Mouse (Mus musculus) 3T3-L1 (cell line): Measurements from ENCODE around the gene Tmeff1.

Source experiments
- DNase-seq: peaks from one replicate; pipeline ENCODE4 v3.0.0-alpha.2; 2015; ENCODE audit warnings: low read depth, low spot score

Gene Tmeff1

GRCm38 (mm10) chr4:48620121-48620520, 35.1 kb downstream of the Tmeff1 start:
- no peak for DNase-seq

DNA sequence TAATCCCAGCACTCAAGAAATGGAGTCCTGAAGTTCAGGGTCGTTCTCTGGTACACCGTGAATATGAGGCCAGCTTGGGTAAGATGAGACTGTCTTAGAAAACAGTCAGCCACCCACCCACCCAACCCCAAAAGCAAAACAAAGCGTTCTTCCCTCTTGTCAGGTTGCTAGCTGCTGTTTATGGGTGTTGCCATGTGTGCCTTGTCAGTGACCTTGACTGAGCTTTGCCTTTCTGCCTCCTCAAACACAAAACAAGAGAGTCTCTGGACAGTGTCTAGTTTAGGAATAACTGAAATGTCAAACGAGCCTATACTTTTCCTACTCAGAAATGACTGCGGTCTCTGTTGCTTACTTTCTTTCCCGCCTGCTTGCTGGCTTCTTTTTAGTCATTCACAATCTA, 37.3 kb downstream of the Tmeff1 start:
- DNase-seq: no peak

DNA sequence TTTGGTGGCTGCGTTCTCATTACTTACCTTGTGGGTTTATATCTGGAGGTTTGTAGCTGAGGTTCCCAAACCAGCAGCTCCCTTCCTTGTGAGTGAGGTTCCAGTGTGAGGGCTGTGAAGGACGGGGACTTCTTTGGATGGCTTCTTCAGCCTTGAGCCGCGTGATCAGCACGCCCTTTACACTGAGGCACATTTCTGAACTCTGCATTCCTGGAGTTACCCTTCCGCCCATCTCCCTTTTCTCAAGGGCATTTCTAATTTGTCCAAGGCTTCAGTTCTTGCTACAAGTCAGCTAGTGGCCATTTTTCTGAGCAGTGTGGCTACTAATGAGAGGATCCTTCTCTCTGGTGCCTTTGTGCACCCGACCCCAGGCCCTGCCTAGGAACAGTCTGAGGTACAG, 38.0 kb downstream of the Tmeff1 start:
- DNase-seq: no peak

DNA sequence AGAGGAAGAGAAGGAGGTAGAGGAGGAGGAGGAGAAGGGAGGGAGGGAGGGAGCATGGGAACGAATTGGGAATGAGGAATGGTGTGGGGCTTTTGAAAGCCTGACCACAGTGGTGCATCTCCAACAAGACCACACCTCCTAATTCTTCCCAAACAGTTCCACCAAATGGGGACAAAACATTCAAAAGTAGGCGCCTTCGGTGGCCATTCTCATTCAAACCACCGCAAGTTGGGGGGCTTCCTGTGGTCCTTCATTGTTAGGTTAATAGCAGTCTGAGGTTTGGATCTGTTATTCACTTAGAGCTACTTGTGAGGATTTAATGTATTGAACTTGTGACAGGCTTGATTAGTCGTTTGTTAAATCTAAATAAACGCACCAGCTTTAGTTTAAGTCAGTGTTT, 40.0 kb downstream of the Tmeff1 start:
- no peak for DNase-seq

DNA sequence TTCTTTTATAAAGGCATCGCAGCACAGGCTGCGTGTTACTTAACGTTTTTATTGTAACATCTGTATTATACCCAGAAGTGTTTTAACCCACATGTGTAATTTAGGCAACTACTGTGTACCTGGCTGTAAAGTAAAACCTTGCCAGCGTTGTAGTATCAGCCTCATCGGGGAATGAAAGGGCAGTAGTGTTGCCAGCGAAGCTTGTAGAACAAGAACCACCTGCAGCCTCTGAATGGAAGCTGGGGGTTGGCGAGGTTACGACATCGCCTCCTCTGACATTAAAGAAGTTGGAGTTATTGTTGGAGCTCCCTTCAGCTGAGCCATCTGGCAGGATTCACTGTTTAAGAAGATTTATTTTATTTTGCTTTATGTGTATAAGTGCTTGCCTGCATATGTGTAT, 40.9 kb downstream of the Tmeff1 start:
- no peak for DNase-seq

GRCm38 (mm10) chr4:48629445-48629844, 44.5 kb downstream of the Tmeff1 start:
- no peak for DNase-seq

- DNase-seq: no peak
These were observed 48.6 kb downstream of the Tmeff1 start for GRCm38 (mm10) chr4:48633529-48633928.

DNA sequence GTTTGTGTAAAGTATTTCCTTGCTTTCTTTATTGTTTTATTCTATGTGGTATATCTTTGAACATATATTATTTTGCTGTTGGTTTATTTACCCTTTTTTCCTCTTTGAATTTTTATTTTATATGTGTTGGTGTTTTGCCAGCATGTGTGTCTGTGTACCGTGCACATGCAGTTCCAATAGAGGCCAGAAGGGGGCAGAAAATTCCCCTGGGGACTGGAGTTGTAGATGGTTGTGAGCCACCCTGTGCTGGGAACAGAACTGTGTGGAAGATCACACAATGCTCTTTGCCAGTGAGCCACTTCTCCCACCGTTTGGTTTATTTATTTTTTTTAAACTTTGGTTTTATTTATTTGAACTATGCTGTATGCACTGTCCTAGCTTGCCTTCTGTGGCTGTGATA, 49.1 kb downstream of the Tmeff1 start:
- peak; percentile 58 for DNase-seq

DNA sequence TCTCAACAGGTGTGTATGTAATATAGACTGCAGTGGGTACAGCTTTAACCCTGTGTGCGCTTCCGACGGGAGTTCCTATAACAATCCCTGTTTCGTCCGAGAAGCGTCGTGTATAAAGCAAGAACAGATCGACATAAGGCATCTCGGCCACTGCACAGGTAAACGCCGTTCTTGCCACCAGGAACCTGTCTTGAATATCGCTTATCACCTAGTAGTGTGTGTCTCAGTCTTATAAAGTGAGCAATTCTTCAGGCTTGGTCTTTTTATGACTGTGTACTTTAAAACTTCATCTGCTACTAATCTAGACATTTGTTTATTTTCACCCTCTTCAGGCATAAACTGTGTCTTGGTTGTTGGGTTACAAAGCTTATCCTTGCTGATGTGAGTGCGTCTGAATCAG, 51.9 kb downstream of the Tmeff1 start:
- no peak for DNase-seq

DNA sequence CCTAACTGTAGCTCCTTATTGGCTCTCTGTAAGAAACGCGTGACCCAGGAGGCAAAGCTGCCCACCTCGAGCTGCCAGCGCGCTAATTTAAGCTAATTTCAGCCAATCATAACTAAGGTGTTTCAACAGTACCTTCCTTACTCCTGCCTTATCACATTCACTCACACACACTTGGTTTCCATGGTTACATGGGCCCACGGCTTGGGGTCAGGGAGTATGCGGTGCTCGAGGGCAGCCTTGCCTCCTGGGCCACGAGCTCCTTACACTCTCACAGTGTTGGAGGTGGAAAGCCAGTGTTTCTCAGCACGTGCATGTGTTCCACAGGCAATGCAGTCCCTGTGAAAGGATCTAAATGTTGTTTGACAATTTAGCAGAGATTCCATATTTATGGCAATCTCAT, 53.2 kb downstream of the Tmeff1 start:
- DNase-seq: no peak

DNA sequence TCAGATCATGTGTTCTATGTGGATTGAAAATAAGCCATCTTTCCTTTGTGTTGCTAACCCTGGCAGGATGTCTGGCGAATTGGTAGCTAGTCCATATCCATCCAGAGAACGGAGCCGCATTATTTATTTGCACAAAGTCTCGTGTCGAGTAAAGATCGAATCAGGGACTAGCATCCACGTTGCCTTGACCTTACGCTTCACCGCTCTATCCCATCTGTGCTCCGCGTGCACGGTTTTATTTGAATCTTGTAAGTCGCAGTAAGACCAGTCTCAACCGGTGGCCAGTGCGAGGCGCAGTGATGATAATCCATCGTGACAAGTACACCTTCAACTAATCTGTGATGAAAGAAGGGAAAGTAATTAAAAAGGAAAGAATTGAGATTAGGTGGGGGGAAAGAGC, 54.5 kb downstream of the Tmeff1 start:
- DNase-seq: no peak

- no peak for DNase-seq
These were observed 58.8 kb downstream of the Tmeff1 start for GRCm38 (mm10) chr4:48643801-48644200.

DNA sequence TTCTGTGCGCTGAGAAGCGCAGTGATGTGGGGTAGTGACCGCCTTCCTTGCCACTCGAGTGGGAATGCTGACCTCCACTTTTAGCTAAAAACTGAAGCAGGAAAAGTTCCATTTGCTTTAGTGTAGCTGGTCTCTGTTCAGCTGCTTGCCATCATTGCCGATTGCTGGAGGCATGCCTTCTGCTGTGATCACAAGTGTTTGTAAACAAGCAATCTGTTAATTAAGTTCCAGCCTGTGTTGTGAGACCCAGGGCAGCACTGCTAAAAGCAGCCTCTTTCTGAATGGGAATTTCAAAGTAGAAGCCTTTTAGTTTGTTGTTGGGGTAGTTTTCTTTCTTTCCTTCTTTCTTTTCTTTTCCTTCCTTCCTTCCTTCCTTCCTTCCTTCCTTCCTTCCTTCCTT, 61.2 kb downstream of the Tmeff1 start:
- DNase-seq: no peak

GRCm38 (mm10) chr4:48650617-48651360, 65.8 kb downstream of the Tmeff1 start:
- DNase-seq: no peak

GRCm38 (mm10) chr4:48654118-48654517, 69.1 kb downstream of the Tmeff1 start:
- DNase-seq: no peak

DNA sequence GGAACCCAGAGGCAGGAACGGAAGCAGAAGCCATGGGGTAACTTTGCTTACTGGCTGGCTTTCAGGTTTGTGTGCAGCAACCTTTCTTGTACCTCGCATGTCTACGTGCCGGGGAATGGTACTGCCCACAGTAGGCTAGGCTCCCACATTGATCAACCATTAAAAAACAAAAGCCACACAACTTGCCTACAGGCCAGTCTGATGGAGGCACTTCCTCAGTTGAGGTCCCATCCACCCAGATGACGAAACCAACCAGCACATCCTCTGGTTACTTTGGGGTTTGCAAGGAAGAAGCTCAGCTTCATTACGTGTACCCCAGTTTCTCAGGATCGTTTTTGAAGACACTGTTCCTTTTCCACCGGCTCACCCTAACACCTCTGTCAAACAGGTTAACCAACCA, 71.6 kb downstream of the Tmeff1 start:
- no peak for DNase-seq

DNA sequence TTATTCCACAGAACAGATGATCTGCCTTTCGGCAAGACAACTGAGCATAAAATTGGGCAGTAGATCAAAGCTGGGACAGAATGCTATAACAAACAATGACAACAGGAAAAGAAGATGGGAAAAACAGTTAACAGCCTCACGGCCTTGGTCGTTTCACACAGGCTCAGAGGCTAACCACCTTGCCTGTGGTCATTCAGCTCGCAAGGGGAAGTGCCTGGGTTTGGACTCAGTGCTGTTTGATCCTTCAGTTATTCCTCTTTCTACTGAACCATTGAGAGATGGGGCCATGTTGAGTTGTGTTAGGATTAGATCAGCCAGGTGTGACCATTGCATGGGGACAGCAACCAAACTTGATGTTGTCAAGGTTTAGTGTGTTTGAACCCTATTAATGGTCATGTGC, 75.2 kb downstream of the Tmeff1 start:
- DNase-seq: no peak

- peak; percentile 10 for DNase-seq
These were observed 75.9 kb downstream of the Tmeff1 start for GRCm38 (mm10) chr4:48660619-48661575.

DNA sequence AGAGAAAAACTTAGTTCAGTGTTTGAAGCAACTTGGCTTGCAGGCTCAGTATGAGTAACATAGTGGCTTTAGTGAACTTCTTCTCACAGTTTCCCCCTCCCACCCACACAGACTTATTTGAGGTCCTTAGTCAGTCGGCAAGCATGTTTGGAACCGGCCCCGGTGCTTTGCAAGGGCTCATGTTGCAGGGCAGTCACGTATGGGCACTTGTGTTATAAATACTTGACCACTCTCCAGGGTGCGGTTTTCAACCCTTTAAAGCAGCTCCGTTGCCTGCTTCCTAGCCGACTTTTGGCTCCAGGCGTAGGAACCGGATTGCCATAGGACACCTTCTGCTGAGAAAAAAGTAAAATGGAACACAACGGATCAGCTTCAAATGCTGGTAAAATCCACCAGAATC, 78.3 kb downstream of the Tmeff1 start, which contains the start of gene Cavin4:
Gene Cavin4 (plus strand): TSS at position 244 of the 400 bp plus-strand sequence.
- DNase-seq: peak; percentile 90

GRCm38 (mm10) chr4:48664021-48664420, 79.0 kb downstream of the Tmeff1 start:
- DNase-seq: peak; percentile 52

- no peak for DNase-seq
These were observed 82.3 kb downstream of the Tmeff1 start for GRCm38 (mm10) chr4:48667279-48667678.

GRCm38 (mm10) chr4:48672915-48673314, 87.9 kb downstream of the Tmeff1 start:
- no peak for DNase-seq

- no peak for DNase-seq
These were observed 89.4 kb downstream of the Tmeff1 start for GRCm38 (mm10) chr4:48674412-48674811.
